Mouse (Mus musculus): ENCODE results near the gene Gpr83. TPM values are rescaled to one million over a fixed set of nuclear protein-coding genes. Genes with fewer than 3 reads are reported as not detected.

Gpr83 gene
- polyA plus RNA-seq, 1 experiment: 0.27 TPM

GRCm38 (mm10) chr9:14904741-14905475 is 44.9 kb downstream of the Gpr83 start:
- Histone ChIP-seq H3K27me3 (ENCODE audit: control insufficient read depth, insufficient read depth, low read length) (no peaks in the 10 kb centered on the region), H3K27ac (ENCODE audit: insufficient read depth, low read depth, low read length) (no peak overlapping the region), H3K4me3 (ENCODE audit: low read depth, low read length) (no peak overlapping the region), H3K4me1 (ENCODE audit: control insufficient read depth, insufficient read depth, insufficient read length, low read length) (no peaks in the 10 kb centered on the region), H3K36me3 (ENCODE audit: control insufficient read depth, insufficient read depth, low read length) (no peaks in the 10 kb centered on the region)
- WGBS: 66% methylated on average over 9 of the region's 9 CpGs
- TF ChIP-seq POLR2A (IDR thresholded peaks at IDR 0.05; ENCODE audit: low read depth, low read length) (no peak), CTCF (IDR thresholded peaks at IDR 0.05; ENCODE audit: extremely low read depth, insufficient read length, insufficient replicate concordance, low read depth, low read length) (no peak)

DNA sequence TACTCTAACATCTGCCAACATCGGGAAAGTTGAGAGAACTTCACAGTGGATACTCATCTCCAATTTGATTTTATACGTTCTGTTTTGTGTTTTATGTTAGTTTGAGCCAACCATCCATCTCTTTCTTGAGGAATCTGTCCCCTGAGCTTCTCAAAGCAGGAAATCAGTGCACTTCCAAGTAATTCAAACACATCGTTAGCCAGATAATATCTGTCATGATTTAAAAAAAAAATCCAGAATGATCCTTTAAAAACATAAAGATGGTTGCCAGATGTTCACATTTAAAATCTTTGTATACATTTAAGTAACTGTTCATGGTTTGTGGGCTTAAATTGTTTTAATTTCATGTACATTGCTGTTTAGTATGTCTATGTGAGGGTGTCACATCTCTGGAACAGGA is 45.9 kb downstream of the Gpr83 start:
- no peak for TF ChIP-seq POLR2A (IDR thresholded peaks at IDR 0.05; ENCODE audit: low read depth, low read length)
- no peak for TF ChIP-seq CTCF (IDR thresholded peaks at IDR 0.05; ENCODE audit: extremely low read depth, insufficient read length, insufficient replicate concordance, low read depth, low read length)
- WGBS: 71% methylated on average over 3 of the region's 3 CpGs
- Histone ChIP-seq H3K27ac (ENCODE audit: insufficient read depth, low read depth, low read length) (no peak overlapping the region), H3K4me3 (ENCODE audit: low read depth, low read length) (no peak overlapping the region), H3K4me1 (ENCODE audit: control insufficient read depth, insufficient read depth, insufficient read length, low read length) (no peaks in the 10 kb centered on the region), H3K36me3 (ENCODE audit: control insufficient read depth, insufficient read depth, low read length) (no peaks in the 10 kb centered on the region), H3K27me3 (ENCODE audit: control insufficient read depth, insufficient read depth, low read length) (no peaks in the 10 kb centered on the region)

DNA sequence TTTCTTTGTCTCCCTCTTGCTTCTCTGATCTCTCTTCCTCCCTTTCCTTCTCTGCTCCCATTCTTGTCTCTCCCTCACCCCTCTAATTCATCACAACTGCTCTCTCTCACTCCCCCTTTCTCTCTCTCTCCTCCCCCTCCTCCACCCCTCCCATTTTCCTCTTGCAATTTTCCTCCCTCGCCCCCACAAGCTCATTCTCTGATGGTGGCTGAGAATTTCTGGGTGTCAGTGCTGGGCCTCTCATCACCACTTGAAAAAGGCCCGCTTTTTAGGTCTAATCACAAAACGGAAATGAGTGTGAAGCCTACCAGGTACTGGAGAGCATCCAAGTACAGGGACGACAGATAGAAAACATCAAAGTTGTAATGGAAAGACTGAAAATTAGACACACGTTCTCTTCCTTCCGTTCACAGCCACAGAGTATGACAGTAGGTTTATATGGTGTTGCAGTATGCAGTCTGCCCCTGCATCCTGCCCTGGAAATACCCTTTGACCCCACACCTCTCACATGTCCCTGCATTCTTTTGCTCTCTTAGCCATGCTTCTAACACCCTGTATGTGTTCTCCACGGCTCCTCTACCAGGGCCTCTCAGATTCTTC is 47.9 kb downstream of the Gpr83 start:
- H3K4me3 ChIP-seq (ENCODE audit: low read depth, low read length): no peak overlapping the region
- H3K36me3 ChIP-seq (ENCODE audit: control insufficient read depth, insufficient read depth, low read length): no peaks in the 10 kb centered on the region
- H3K4me1 ChIP-seq (ENCODE audit: control insufficient read depth, insufficient read depth, insufficient read length, low read length): no peaks in the 10 kb centered on the region
- 61% methylated on average over 7 of the region's 7 CpGs for WGBS
- TF ChIP-seq CTCF (IDR thresholded peaks at IDR 0.05; ENCODE audit: extremely low read depth, insufficient read length, insufficient replicate concordance, low read depth, low read length) (no peak), POLR2A (IDR thresholded peaks at IDR 0.05; ENCODE audit: low read depth, low read length) (no peak)
- H3K27ac ChIP-seq (ENCODE audit: insufficient read depth, low read depth, low read length): no peak overlapping the region
- H3K27me3 ChIP-seq (ENCODE audit: control insufficient read depth, insufficient read depth, low read length): no peaks in the 10 kb centered on the region

GRCm38 (mm10) chr9:14909981-14910380 is 50.0 kb downstream of the Gpr83 start:
- 69% methylated on average over 5 of the region's 5 CpGs for WGBS
- no peaks in the 10 kb centered on the region for H3K4me1 ChIP-seq (ENCODE audit: control insufficient read depth, insufficient read depth, insufficient read length, low read length)
- H3K27me3 ChIP-seq (ENCODE audit: control insufficient read depth, insufficient read depth, low read length): no peaks in the 10 kb centered on the region
- TF ChIP-seq CTCF (IDR thresholded peaks at IDR 0.05; ENCODE audit: extremely low read depth, insufficient read length, insufficient replicate concordance, low read depth, low read length) (no peak), POLR2A (IDR thresholded peaks at IDR 0.05; ENCODE audit: low read depth, low read length) (no peak)
- H3K4me3 ChIP-seq (ENCODE audit: low read depth, low read length): no peak overlapping the region
- no peak overlapping the region for H3K27ac ChIP-seq (ENCODE audit: insufficient read depth, low read depth, low read length)
- H3K36me3 ChIP-seq (ENCODE audit: control insufficient read depth, insufficient read depth, low read length): no peaks in the 10 kb centered on the region

DNA sequence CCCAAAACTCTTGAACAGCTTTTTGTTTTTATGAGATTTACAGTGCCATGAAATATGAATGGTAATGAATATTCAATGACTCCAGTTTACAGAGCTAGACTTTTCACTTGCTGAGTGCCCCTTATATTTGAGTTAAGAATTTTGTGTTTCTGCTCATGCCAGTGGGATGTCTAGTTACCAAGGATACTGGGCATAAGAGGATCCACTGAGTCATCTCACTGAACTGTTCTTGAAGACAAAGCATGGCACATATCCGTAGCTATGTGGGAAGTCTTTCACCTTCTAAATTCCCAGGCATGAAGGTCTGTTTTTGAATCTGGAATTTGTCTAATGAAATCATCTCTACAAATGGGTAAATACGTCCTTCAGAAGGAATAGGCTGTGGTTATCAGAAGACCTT is 52.0 kb downstream of the Gpr83 start:
- H3K4me3 ChIP-seq (ENCODE audit: low read depth, low read length): no peak overlapping the region
- H3K27me3 ChIP-seq (ENCODE audit: control insufficient read depth, insufficient read depth, low read length): no peaks in the 10 kb centered on the region
- no peak for TF ChIP-seq POLR2A (IDR thresholded peaks at IDR 0.05; ENCODE audit: low read depth, low read length)
- no peak for TF ChIP-seq CTCF (IDR thresholded peaks at IDR 0.05; ENCODE audit: extremely low read depth, insufficient read length, insufficient replicate concordance, low read depth, low read length)
- WGBS: 72% methylated on average over 2 of the region's 2 CpGs
- no peaks in the 10 kb centered on the region for H3K36me3 ChIP-seq (ENCODE audit: control insufficient read depth, insufficient read depth, low read length)
- no peak overlapping the region for H3K27ac ChIP-seq (ENCODE audit: insufficient read depth, low read depth, low read length)
- no peaks in the 10 kb centered on the region for H3K4me1 ChIP-seq (ENCODE audit: control insufficient read depth, insufficient read depth, insufficient read length, low read length)

- no peaks in the 10 kb centered on the region for H3K27me3 ChIP-seq (ENCODE audit: control insufficient read depth, insufficient read depth, low read length)
- TF ChIP-seq POLR2A (IDR thresholded peaks at IDR 0.05; ENCODE audit: low read depth, low read length): no peak
- TF ChIP-seq CTCF (IDR thresholded peaks at IDR 0.05; ENCODE audit: extremely low read depth, insufficient read length, insufficient replicate concordance, low read depth, low read length): no peak
- no peak overlapping the region for H3K27ac ChIP-seq (ENCODE audit: insufficient read depth, low read depth, low read length)
- WGBS: 100% methylated on average over 2 of the region's 2 CpGs
- no peaks in the 10 kb centered on the region for H3K36me3 ChIP-seq (ENCODE audit: control insufficient read depth, insufficient read depth, low read length)
- no peak overlapping the region for H3K4me3 ChIP-seq (ENCODE audit: low read depth, low read length)
- no peaks in the 10 kb centered on the region for H3K4me1 ChIP-seq (ENCODE audit: control insufficient read depth, insufficient read depth, insufficient read length, low read length)
Observed at GRCm38 (mm10) chr9:14917661-14918060, 57.7 kb downstream of the Gpr83 start.

- H3K36me3 ChIP-seq (ENCODE audit: control insufficient read depth, insufficient read depth, low read length): no peaks in the 10 kb centered on the region
- H3K27me3 ChIP-seq (ENCODE audit: control insufficient read depth, insufficient read depth, low read length): no peaks in the 10 kb centered on the region
- no peak overlapping the region for H3K4me3 ChIP-seq (ENCODE audit: low read depth, low read length)
- no peak overlapping the region for H3K27ac ChIP-seq (ENCODE audit: insufficient read depth, low read depth, low read length)
- no peaks in the 10 kb centered on the region for H3K4me1 ChIP-seq (ENCODE audit: control insufficient read depth, insufficient read depth, insufficient read length, low read length)
- WGBS: 75% methylated on average over 5 of the region's 5 CpGs
- TF ChIP-seq POLR2A (IDR thresholded peaks at IDR 0.05; ENCODE audit: low read depth, low read length): no peak
- TF ChIP-seq CTCF (IDR thresholded peaks at IDR 0.05; ENCODE audit: extremely low read depth, insufficient read length, insufficient replicate concordance, low read depth, low read length): no peak
Observed at GRCm38 (mm10) chr9:14918825-14919668, 59.0 kb downstream of the Gpr83 start.

Other genes with a start within 250 kb of the Gpr83 start
- gene Amotl1, start 215.2 kb upstream of the Gpr83 start, polyA plus RNA-seq (2012; rRNA removed): 6.7 and 9.4 TPM in 2 replicates
- gene Piwil4, start 119.5 kb upstream of the Gpr83 start, polyA plus RNA-seq (2012; rRNA removed): 0.29 and 0.71 TPM in 2 replicates
- 12.8 and 15.8 TPM in 2 replicates for gene Fut4, start 107.8 kb upstream of the Gpr83 start, polyA plus RNA-seq (2012; rRNA removed)
- gene 1700012B09Rik, start 89.2 kb upstream of the Gpr83 start, polyA plus RNA-seq (2012; rRNA removed): not detected in 2 replicates
- 0.47 and 1.3 TPM in 2 replicates for gene Mre11a, start 75.6 kb upstream of the Gpr83 start, polyA plus RNA-seq (2012; rRNA removed)
- gene Ankrd49, start 75.4 kb upstream of the Gpr83 start, polyA plus RNA-seq (2012; rRNA removed): 1.5 and 2.4 TPM in 2 replicates
- 1.4 and 3.1 TPM in 2 replicates for gene Izumo1r, start 43.7 kb downstream of the Gpr83 start, polyA plus RNA-seq (2012; rRNA removed)
- 29.1 and 134 TPM in 2 replicates for gene Panx1, start 185.3 kb downstream of the Gpr83 start, polyA plus RNA-seq (2012; rRNA removed)

Data from small intestine, adult 2 months (tissue).